Mouse (Mus musculus) urinary bladder, postnatal 10 days (tissue): Measurements from ENCODE around the gene Rab4a.

Experiments
- DNase-seq: peaks from one replicate; pipeline ENCODE4 v3.0.0; 2022; ENCODE audit warnings: low spot score

Rab4a gene

DNA sequence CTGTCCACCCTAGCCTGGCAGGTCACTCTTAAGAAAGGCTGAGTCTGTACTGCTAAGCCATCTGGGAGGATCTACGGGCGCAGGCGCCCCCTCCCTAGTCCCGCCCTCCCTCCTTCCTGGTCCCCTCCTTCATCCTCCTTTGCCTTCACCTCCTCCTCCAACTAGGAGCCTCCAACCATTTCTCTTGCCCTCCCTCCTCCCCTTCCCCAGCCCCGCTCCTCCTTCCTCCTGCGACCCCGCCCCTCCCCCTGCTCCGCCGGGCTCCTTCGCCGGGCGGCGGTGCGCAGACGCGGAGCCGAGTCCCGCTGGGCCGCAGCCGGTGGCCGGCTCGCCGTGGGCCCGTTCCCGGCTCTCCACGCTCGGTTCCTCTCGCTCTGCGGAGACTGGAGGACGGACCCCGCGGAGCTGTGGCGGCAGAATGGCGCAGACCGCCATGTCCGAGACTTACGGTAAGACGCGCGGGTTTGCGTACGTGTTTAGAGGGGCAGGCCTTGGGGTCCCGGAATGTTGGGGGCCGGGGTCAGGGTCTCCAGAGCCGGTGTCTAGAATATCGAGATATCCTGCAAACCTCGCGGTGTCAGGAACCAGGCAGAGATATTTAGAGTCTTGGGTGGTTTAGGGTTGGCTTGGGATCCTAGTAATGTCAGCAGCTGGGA, at the start of gene Rab4a:
TSS of gene Rab4a (plus strand) at position 268 of the 656 bp plus-strand sequence.
- DNase-seq, result peak; percentile 54

DNA sequence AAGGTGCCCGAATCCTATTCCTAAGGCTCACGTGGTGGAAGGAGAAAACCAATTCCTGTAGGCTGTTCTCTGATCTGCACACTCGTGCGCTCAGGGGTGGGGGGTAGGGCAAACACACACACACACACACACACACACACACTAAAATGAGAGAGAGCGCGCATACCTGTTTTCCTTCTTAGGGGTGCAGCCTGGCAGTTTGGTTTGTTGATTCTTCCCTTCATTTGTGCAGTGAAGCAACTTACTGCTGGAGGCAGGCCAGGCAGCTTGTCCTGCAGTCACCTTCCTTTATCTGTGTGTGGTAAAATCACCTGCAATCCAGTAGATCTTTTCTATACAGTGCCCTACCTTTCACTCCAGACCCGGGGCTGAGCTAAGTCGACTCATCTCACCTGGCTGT, 48.9 kb upstream of the Rab4a start:
- no peak for DNase-seq

GRCm38 (mm10) chr8:123758935-123759334, 46.9 kb upstream of the Rab4a start:
- DNase-seq, result no peak

- no peak for DNase-seq
Measured at GRCm38 (mm10) chr8:123759933-123760332, 45.9 kb upstream of the Rab4a start.

DNA sequence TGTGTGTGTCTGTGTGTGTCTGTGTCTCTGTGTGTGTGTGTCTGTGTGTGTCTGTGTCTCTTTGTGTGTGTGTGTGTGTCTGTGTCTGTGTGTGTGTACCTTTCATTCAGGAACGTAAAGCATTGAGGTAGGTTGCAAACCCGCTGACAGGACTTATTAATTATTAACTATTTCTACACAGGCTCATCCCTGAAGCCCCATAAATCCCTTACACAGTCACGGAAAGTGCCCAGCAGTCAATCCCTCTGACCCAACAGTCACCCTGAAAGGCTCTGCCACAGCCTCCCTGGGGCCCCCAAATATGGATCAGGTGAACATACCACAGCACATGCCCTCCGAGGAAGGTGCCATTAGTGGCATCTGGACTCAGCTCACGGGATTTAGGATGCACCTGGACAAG, 45.2 kb upstream of the Rab4a start:
- DNase-seq, result no peak

GRCm38 (mm10) chr8:123761266-123761882, 44.4 kb upstream of the Rab4a start:
- no peak for DNase-seq

GRCm38 (mm10) chr8:123761883-123762270, 43.9 kb upstream of the Rab4a start:
- no peak for DNase-seq

DNA sequence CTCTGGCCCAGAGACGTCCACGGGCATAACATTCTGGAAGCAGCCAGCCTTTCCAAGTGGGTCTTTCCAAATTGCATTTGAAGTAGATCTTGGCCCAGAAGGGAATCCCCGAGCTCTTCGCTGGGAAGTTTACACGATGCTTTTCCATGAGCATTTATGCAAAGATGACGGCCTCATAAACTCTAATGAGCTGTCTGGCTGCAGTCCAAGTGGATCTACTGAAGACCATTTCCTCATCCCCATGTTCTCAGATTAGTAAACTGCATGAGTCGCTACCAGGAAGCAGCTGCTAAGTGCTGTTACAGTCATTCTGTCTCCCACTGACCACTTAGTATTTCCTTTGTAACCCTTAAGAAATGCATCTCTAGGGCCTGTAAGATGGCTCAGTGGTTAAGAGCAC, 42.4 kb upstream of the Rab4a start:
- no peak for DNase-seq

GRCm38 (mm10) chr8:123764671-123765070, 41.1 kb upstream of the Rab4a start:
- no peak for DNase-seq

GRCm38 (mm10) chr8:123766516-123766915, 39.3 kb upstream of the Rab4a start:
- DNase-seq, result no peak

DNA sequence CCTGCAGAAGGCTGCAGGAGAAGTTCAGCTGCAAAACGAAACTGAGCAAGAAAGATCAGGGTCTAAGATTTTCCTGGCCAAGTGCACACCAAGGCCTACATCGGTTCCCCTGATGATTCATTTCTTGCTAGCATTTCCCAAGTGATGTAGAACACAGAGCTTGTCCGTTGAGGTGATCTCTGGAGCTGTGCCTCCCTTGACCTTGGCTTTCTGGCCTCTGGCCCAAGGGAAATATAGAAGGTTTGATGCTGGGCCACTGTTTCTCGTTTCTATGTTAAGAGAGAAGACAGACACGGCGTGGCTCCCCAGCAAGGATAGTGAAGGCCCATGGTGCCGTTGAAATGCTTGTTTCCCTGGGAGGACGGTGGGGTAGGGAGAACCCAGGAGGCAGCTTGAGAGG, 37.9 kb upstream of the Rab4a start:
- no peak for DNase-seq

GRCm38 (mm10) chr8:123768492-123769356, 37.1 kb upstream of the Rab4a start:
- no peak for DNase-seq

DNA sequence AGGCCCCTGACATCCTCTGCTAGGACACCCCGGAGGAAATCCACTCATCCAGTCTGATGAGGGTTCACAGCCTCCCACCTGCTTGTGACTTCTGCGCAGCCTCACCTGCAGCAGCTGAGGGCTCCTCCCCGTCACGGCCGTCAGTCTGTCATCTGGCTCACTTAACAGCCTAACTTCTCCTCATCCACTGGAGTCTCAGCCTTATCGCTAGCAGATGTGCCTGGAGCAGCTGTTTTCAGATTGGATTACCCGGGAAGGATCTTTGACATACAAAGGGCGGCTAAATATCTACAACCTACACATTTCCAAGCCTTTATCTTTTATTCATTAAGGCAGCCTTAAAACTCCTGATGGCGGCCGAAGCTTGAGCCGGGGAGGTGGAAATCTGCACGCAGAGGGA, 32.3 kb upstream of the Rab4a start:
- no peak for DNase-seq

GRCm38 (mm10) chr8:123774491-123774890, 31.3 kb upstream of the Rab4a start:
- no peak for DNase-seq

- DNase-seq, result no peak
Measured at GRCm38 (mm10) chr8:123777319-123777718, 28.5 kb upstream of the Rab4a start.

DNA sequence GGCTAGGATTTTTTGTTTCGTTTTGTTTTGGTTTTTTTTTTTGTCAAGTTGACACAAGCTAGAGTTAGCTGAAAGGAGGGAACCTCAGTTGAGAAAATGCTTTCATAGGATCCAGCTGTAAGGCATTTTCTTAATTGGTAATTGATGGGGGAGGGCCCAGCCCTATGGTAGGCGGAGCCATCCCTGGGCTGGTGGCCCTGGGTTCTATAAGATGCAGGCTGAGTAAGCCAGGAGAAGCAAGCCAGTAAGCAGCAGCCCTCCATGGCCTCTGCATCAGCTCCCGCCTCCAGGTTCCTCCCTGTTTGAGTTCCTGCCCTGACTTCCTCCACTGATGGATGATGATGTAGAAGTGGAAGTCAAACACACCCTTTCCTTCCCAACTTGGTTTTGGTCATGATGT, 25.3 kb upstream of the Rab4a start:
- no peak for DNase-seq

- DNase-seq, result no peak
Measured at GRCm38 (mm10) chr8:123781256-123781655, 24.5 kb upstream of the Rab4a start.

GRCm38 (mm10) chr8:123783525-123784249, 22.1 kb upstream of the Rab4a start:
- peak; percentile 23 for DNase-seq

DNA sequence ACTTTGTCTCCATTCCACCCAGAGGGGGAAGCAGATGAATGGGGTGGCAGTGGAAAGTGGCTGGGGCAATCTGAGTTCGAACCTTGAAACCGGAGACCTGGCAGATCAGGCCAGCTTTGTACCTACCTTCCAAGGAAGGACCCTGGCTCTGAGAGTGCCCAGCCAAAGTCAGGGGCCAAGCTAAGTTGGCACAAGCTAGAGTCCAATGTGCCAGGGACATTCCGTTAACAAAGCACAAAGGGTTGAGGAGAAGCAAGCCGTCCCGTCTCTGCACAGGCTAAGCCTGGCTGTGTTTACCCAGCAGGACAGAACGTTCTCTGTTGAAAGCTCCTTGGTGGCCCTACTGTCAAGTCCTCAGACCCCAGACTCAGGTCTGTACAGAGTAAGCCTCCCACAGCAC, 19.6 kb upstream of the Rab4a start:
- no peak for DNase-seq

- DNase-seq, result no peak
Measured at GRCm38 (mm10) chr8:123786644-123787043, 19.1 kb upstream of the Rab4a start.

GRCm38 (mm10) chr8:123787254-123787897, 18.4 kb upstream of the Rab4a start:
- no peak for DNase-seq
